Mouse (Mus musculus) liver, postnatal 0 days (tissue): ENCODE measurements at regions not wholly inside any gene's neighbourhood (a gene's known extent, or its start where the extent isn't known, plus 50 kb on each side); places are given as distances from the start of the nearest gene placed in this dataset.

ENCODE experiments used
- ATAC-seq: fragments of 200-750 bp; cut with Nextera tagmentation; 2 replicates; pipeline ENCODE4 v1.8.0; 2017; ENCODE audit warnings: mild to moderate bottlenecking, moderate library complexity
- DNase-seq: peaks from one replicate; pipeline ENCODE4 v3.0.0-alpha.2; 2016
- H3K27ac ChIP-seq: fragments of 300-500 bp; sonication (generic); 2 replicates; pipeline ENCODE4 v1.5.1; 2014; ENCODE audit warnings: antibody characterized with exemption, moderate library complexity, mild to moderate bottlenecking, low read depth
- H3K27me3 ChIP-seq: fragments of 300-500 bp; sonication (generic); 2 replicates; pipeline ENCODE4 v1.6.1; 2014; ENCODE audit warnings: low read length, control low read depth, mixed read lengths; ENCODE audit not compliant: insufficient read depth
- H3K36me3 ChIP-seq: fragments of 300-500 bp; sonication (generic); replicated peaks from 2 replicates; pipeline ENCODE4 v1.6.1; 2014; ENCODE audit warnings: mild to moderate bottlenecking, control low read depth, low read length, moderate library complexity, mixed read lengths; ENCODE audit not compliant: insufficient read depth
- H3K4me1 ChIP-seq: fragments of 300-500 bp; sonication (generic); 2 replicates; pipeline ENCODE4 v1.6.1; 2014; ENCODE audit warnings: antibody characterized with exemption, mild to moderate bottlenecking, control low read depth; ENCODE audit not compliant: insufficient read depth
- H3K4me2 ChIP-seq: fragments of 300-500 bp; sonication (generic); 2 replicates; pipeline ENCODE4 v1.6.1; 2014; ENCODE audit warnings: low read depth, mild to moderate bottlenecking, low read length, moderate library complexity, mixed read lengths
- H3K4me3 ChIP-seq: fragments of 300-500 bp; sonication (generic); 2 replicates; pipeline ENCODE4 v1.5.1; 2014; ENCODE audit warnings: low read depth, low read length
- H3K9ac ChIP-seq: fragments of 300-500 bp; sonication (generic); replicated peaks from 2 replicates; pipeline ENCODE4 v1.6.1; 2014; ENCODE audit warnings: mild to moderate bottlenecking, moderate library complexity
- H3K9me3 ChIP-seq: fragments of 300-500 bp; sonication (generic); 2 replicates; pipeline ENCODE4 v1.6.1; 2016; ENCODE audit warnings: mild to moderate bottlenecking, control low read depth, low read length, mixed read lengths
- CTCF ChIP-seq: sonication (generic); IDR thresholded peaks from 2 replicates; pipeline ENCODE4 v1.5.1; 2016; ENCODE audit warnings: antibody characterized with exemption, low read depth
- EP300 ChIP-seq: IDR thresholded peaks from 2 replicates; pipeline ENCODE4 v1.6.1; 2016; ENCODE audit warnings: antibody characterized with exemption, low read depth, mild to moderate bottlenecking
- WGBS: fragments of 180-500 bp; shearing (Covaris S2); extraction: QIAGEN DNeasy Blood & Tissue Kit; methylation state at CpG from one replicate; pipeline ENCODE4 v1.1.7; 2014; ENCODE audit not compliant: insufficient replicate concordance; 5-methylcytosine and 5-hydroxymethylcytosine counted together

- no peaks in the 10 kb centered on the region for H3K4me1 ChIP-seq
- no peaks in the 10 kb centered on the region for H3K9me3 ChIP-seq
- peak; percentile 85 for DNase-seq
- peak; percentile 90 for ATAC-seq
- no peak overlapping the region for H3K9ac ChIP-seq
- TF ChIP-seq CTCF: peak; percentile 97
- no peak for TF ChIP-seq EP300
- no peaks in the 10 kb centered on the region for H3K27me3 ChIP-seq
- H3K36me3 ChIP-seq: no peaks in the 10 kb centered on the region
- no peak overlapping the region for H3K4me2 ChIP-seq
- H3K4me3 ChIP-seq: no peak overlapping the region
- WGBS: 9% methylated on average over 13 of the region's 13 CpGs
- no peak overlapping the region for H3K27ac ChIP-seq
These were observed 123.9 kb downstream of the Rpap3 start for GRCm38 (mm10) chr15:97581724-97582154.

GRCm38 (mm10) chr15:97580726-97581125 lies 124.9 kb downstream of the Rpap3 start:
- no peak overlapping the region for H3K4me2 ChIP-seq
- no peaks in the 10 kb centered on the region for H3K4me1 ChIP-seq
- H3K9ac ChIP-seq: no peak overlapping the region
- ATAC-seq: peak; percentile 35; the same call in 1 of the 2 replicates
- H3K36me3 ChIP-seq: no peaks in the 10 kb centered on the region
- no peak for TF ChIP-seq CTCF
- peak; percentile 11; the same call in 1 of the 2 replicates for TF ChIP-seq EP300
- peak; percentile 25 for DNase-seq
- no peak overlapping the region for H3K4me3 ChIP-seq
- 48% methylated on average over 6 of the region's 6 CpGs for WGBS
- H3K9me3 ChIP-seq: no peaks in the 10 kb centered on the region
- 0 out of 2 replicates have a peak overlapping the region, but pooled peaks have one; percentile 24 for H3K27ac ChIP-seq
- no peaks in the 10 kb centered on the region for H3K27me3 ChIP-seq

GRCm38 (mm10) chr15:97578046-97578445 lies 127.6 kb downstream of the Rpap3 start:
- no peak for TF ChIP-seq EP300
- TF ChIP-seq CTCF: no peak
- Histone ChIP-seq H3K36me3 (no peaks in the 10 kb centered on the region), H3K4me1 (0 out of 2 replicates have a peak, but pooled peaks cover 6% of the 10 kb centered on the region), H3K4me2 (no peak overlapping the region), H3K9me3 (no peaks in the 10 kb centered on the region), H3K27me3 (no peaks in the 10 kb centered on the region), H3K27ac (no peak overlapping the region), H3K9ac (no peak overlapping the region), H3K4me3 (no peak overlapping the region)
- ATAC-seq: no peak
- DNase-seq: no peak
- WGBS: 81% methylated on average over 3 of the region's 3 CpGs

GRCm38 (mm10) chr15:97577196-97577595 lies 128.4 kb downstream of the Rpap3 start:
- no peaks in the 10 kb centered on the region for H3K9me3 ChIP-seq
- WGBS: 67% methylated on average over 8 of the region's 8 CpGs
- H3K9ac ChIP-seq: no peak overlapping the region
- ATAC-seq: no peak
- H3K27me3 ChIP-seq: no peaks in the 10 kb centered on the region
- DNase-seq: no peak
- no peak overlapping the region for H3K4me2 ChIP-seq
- no peak overlapping the region for H3K27ac ChIP-seq
- TF ChIP-seq EP300 (no peak), CTCF (no peak)
- H3K36me3 ChIP-seq: no peaks in the 10 kb centered on the region
- 0 out of 2 replicates have a peak, but pooled peaks cover 6% of the 10 kb centered on the region for H3K4me1 ChIP-seq
- no peak overlapping the region for H3K4me3 ChIP-seq

GRCm38 (mm10) chr15:97572639-97573038 lies 133.0 kb downstream of the Rpap3 start:
- no peak overlapping the region for H3K27ac ChIP-seq
- H3K9me3 ChIP-seq: no peaks in the 10 kb centered on the region
- 54% methylated on average over 8 of the region's 8 CpGs for WGBS
- H3K9ac ChIP-seq: no peak overlapping the region
- H3K27me3 ChIP-seq: no peaks in the 10 kb centered on the region
- TF ChIP-seq CTCF (no peak), EP300 (no peak)
- H3K4me1 ChIP-seq: 0 out of 2 replicates have a peak, but pooled peaks cover 6% of the 10 kb centered on the region
- DNase-seq: no peak
- H3K4me2 ChIP-seq: no peak overlapping the region
- no peaks in the 10 kb centered on the region for H3K36me3 ChIP-seq
- no peak for ATAC-seq
- no peak overlapping the region for H3K4me3 ChIP-seq

- ATAC-seq (0 out of 2 replicates have a peak, but pooled peaks have one; percentile 17), DNase-seq (no peak)
- 0 out of 2 replicates have a peak, but pooled peaks cover 6% of the 10 kb centered on the region for H3K4me1 ChIP-seq
- no peaks in the 10 kb centered on the region for H3K9me3 ChIP-seq
- no peak overlapping the region for H3K4me2 ChIP-seq
- H3K27me3 ChIP-seq: no peaks in the 10 kb centered on the region
- TF ChIP-seq CTCF (no peak), EP300 (0 out of 2 replicates have a peak, but pooled peaks have one; percentile 12)
- H3K9ac ChIP-seq: no peak overlapping the region
- no peak overlapping the region for H3K4me3 ChIP-seq
- no peak overlapping the region for H3K27ac ChIP-seq
- no peaks in the 10 kb centered on the region for H3K36me3 ChIP-seq
These were observed 133.7 kb downstream of the Rpap3 start for GRCm38 (mm10) chr15:97571885-97572284.

- H3K4me1 ChIP-seq: no peaks in the 10 kb centered on the region
- H3K36me3 ChIP-seq: no peaks in the 10 kb centered on the region
- TF ChIP-seq CTCF: no peak
- no peak for TF ChIP-seq EP300
- no peak overlapping the region for H3K27ac ChIP-seq
- WGBS: 79% methylated on average over 3 of the region's 3 CpGs
- H3K9ac ChIP-seq: no peak overlapping the region
- H3K4me3 ChIP-seq: no peak overlapping the region
- H3K9me3 ChIP-seq: peaks cover 9% of the 10 kb centered on the region
- DNase-seq (no peak), ATAC-seq (no peak; the same call in 1 of the 2 replicates)
- no peak overlapping the region for H3K4me2 ChIP-seq
- H3K27me3 ChIP-seq: no peaks in the 10 kb centered on the region
These were observed 145.5 kb downstream of the Rpap3 start for GRCm38 (mm10) chr15:97560096-97560495.
